Mouse (Mus musculus) forebrain, embryonic 10.5 days (tissue): Measurements from ENCODE around the gene Pgp. TPM values are rescaled to one million over a fixed set of nuclear protein-coding genes. Genes with fewer than 3 reads are reported as not detected.

Source experiments
- DNase-seq: peaks from one replicate; pipeline ENCODE4 v3.0.0-alpha.2; 2017; ENCODE audit warnings: low spot score; ENCODE audit errors: extremely low spot score
- H3K27ac ChIP-seq: fragments of 300-500 bp; sonication (generic); 2 replicates; pipeline ENCODE4 v1.5.1; 2016; ENCODE audit warnings: mild to moderate bottlenecking
- H3K27me3 ChIP-seq: fragments of 300-500 bp; sonication (generic); 2 replicates; pipeline ENCODE4 v1.6.1; 2016; ENCODE audit warnings: mild to moderate bottlenecking; ENCODE audit not compliant: poor library complexity, severe bottlenecking
- H3K36me3 ChIP-seq: fragments of 300-500 bp; sonication (generic); replicated peaks from 2 replicates; pipeline ENCODE4 v1.6.1; 2016; ENCODE audit warnings: mild to moderate bottlenecking, moderate library complexity
- H3K4me1 ChIP-seq: fragments of 300-500 bp; sonication (generic); 2 replicates; pipeline ENCODE4 v1.6.1; 2016
- H3K4me3 ChIP-seq: fragments of 300-500 bp; sonication (generic); 2 replicates; pipeline ENCODE4 v1.5.1; 2016; ENCODE audit warnings: mild to moderate bottlenecking, moderate library complexity
- H3K9me3 ChIP-seq: fragments of 300-500 bp; sonication (generic); 2 replicates; pipeline ENCODE4 v1.6.1; 2016; ENCODE audit warnings: mild to moderate bottlenecking, moderate library complexity
- WGBS: fragments of 180-500 bp; shearing (Covaris S2); methylation state at CpG from one replicate; pipeline ENCODE4 v1.1.7; 2016; 5-methylcytosine and 5-hydroxymethylcytosine counted together
- polyA plus RNA-seq: library from polyadenylated mRNA; unstranded; fragments of >200 nt; fragmentation: Nextera tagmentation; extraction: Ambion mirVana; gene quantifications from 2 replicates; pipeline ENCODE4 v1.2.1, GENCODE M21; 2016

Gene Pgp
- polyA plus RNA-seq, 1 experiment from 2014 or later = 79.7 TPM

DNA sequence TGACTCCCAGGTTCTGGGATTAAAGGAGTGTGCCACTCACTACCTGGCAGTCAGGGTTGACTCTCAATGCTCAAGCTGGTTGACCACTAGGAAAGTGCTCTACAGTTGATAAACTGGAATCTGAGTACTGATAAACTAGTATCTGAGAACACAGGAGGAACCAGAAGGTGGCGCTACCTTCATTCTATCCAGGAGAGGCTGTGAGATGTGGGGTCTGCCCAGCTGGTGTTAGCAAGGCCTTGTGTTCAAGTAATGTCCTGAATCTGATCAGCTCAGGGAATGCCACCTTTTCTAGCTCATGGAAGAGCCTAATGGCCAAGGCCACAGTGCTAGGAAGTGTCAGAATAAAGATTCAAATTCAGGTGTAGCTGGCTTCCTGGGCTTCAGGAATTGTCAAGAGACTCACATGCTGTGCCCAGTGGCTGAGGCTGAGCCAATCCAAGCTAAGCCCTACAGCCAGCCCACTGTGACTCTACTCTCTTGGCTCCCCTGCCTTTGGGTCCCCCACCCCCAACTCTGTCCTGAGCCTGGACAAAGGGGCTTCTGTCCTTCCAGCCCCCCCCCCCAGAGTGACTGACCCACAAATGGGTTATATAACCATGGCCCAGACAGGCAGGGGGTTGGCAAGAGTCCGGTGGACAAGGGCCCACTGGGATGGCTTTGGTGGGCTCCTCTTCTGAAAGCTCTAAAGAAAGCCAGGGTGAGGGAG is 24.6 kb downstream of the Pgp start:
- H3K36me3 ChIP-seq = peaks cover 40% of the 10 kb centered on the region
- 43% methylated on average over 2 of the region's 2 CpGs for WGBS

GRCm38 (mm10) chr17:24495443-24495842 is 25.3 kb downstream of the Pgp start:
- H3K27me3 ChIP-seq = peaks cover 6% of the 10 kb centered on the region
- H3K36me3 ChIP-seq = peaks cover 42% of the 10 kb centered on the region
- H3K4me3 ChIP-seq = no peak overlapping the region
- no peak for DNase-seq
- H3K4me1 ChIP-seq = peaks cover 14% of the 10 kb centered on the region
- H3K9me3 ChIP-seq = no peaks in the 10 kb centered on the region
- 85% methylated on average over 3 of the region's 3 CpGs for WGBS
- H3K27ac ChIP-seq = no peak overlapping the region

More for the DNA sequence above, 24.6 kb downstream of the Pgp start:
- Histone ChIP-seq H3K9me3 (no peaks in the 10 kb centered on the region), H3K4me3 (no peak overlapping the region), H3K27ac (0 out of 2 replicates have a peak overlapping the region, but pooled peaks have one; percentile 13), H3K27me3 (peaks cover 12% of the 10 kb centered on the region), H3K4me1 (peaks cover 21% of the 10 kb centered on the region)
- DNase-seq = peak; percentile 51

GRCm38 (mm10) chr17:24496026-24496425 is 25.8 kb downstream of the Pgp start:
- H3K27ac ChIP-seq = no peak overlapping the region
- no peak overlapping the region for H3K4me3 ChIP-seq
- 89% methylated on average over 1 of the region's 1 CpGs for WGBS
- H3K9me3 ChIP-seq = no peaks in the 10 kb centered on the region
- no peaks in the 10 kb centered on the region for H3K27me3 ChIP-seq
- peaks cover 11% of the 10 kb centered on the region for H3K4me1 ChIP-seq
- peaks cover 48% of the 10 kb centered on the region for H3K36me3 ChIP-seq
- no peak for DNase-seq

DNA sequence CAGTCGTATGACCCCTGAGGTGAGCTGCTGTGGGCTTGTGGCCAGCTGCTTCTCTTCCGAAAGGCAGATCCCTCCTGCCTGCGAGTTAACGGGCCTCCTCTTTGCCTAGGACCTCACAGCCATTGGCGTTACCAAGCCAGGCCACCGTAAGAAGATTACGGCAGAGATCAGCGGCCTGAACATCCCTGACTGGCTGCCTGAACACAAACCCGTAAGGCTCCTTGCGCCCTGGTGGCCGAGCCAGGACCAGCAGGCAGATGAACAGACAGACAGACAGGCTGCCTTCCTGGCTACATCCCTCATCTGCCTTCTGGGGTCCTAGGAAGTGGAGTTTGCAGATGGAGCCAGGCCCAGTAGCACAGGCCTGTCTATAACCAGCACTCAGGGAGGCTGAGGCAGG is 32.0 kb downstream of the Pgp start:
- Histone ChIP-seq H3K9me3 (no peaks in the 10 kb centered on the region), H3K4me3 (no peak overlapping the region), H3K36me3 (peaks cover 88% of the 10 kb centered on the region), H3K27ac (0 out of 2 replicates have a peak overlapping the region, but pooled peaks have one; percentile 16), H3K27me3 (peaks cover 17% of the 10 kb centered on the region), H3K4me1 (peaks cover 15% of the 10 kb centered on the region)
- WGBS = 34% methylated on average over 11 of the region's 11 CpGs
- no peak for DNase-seq

DNA sequence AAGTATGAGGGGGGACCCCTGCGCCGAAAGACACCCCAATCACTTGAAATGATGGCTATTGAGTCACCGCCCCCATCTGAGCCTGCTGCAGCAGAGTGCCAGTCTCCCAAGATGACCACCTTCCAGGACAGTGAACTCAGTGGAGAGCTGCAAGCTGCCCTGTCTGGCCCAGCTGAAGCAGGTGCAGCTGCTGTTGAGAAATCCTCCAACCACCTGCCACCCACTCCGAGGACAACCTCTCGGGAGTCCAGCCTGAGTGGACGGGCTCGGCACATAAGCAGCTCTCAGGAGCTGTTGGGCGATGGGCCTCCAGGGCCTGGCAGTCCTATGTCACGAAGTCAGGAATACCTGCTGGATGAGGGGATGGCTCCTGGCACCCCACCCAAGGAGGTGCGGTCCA is 33.9 kb downstream of the Pgp start:
- H3K9me3 ChIP-seq = no peaks in the 10 kb centered on the region
- no peak overlapping the region for H3K4me3 ChIP-seq
- WGBS = 96% methylated on average over 10 of the region's 10 CpGs
- DNase-seq = no peak
- peaks cover 88% of the 10 kb centered on the region for H3K36me3 ChIP-seq
- H3K4me1 ChIP-seq = peaks cover 16% of the 10 kb centered on the region
- no peak overlapping the region for H3K27ac ChIP-seq
- H3K27me3 ChIP-seq = peaks cover 20% of the 10 kb centered on the region

- H3K9me3 ChIP-seq = no peaks in the 10 kb centered on the region
- DNase-seq = no peak
- H3K36me3 ChIP-seq = peaks cover 93% of the 10 kb centered on the region
- WGBS = 93% methylated on average over 30 of the region's 30 CpGs
- H3K27me3 ChIP-seq = peaks cover 20% of the 10 kb centered on the region
- 0 out of 2 replicates have a peak overlapping the region, but pooled peaks have one; percentile 2 for H3K4me3 ChIP-seq
- no peak overlapping the region for H3K27ac ChIP-seq
- peaks cover 16% of the 10 kb centered on the region for H3K4me1 ChIP-seq
Measured at GRCm38 (mm10) chr17:24505286-24505955, 35.2 kb downstream of the Pgp start.

- DNase-seq = no peak
- Histone ChIP-seq H3K9me3 (no peaks in the 10 kb centered on the region), H3K4me1 (peaks cover 16% of the 10 kb centered on the region), H3K27ac (no peak overlapping the region), H3K36me3 (peaks cover 93% of the 10 kb centered on the region), H3K27me3 (peaks cover 20% of the 10 kb centered on the region), H3K4me3 (0 out of 2 replicates have a peak overlapping the region, but pooled peaks have one; percentile 11)
- 34% methylated on average over 36 of the region's 36 CpGs for WGBS
Measured at GRCm38 (mm10) chr17:24506332-24507070, 36.3 kb downstream of the Pgp start.

- peaks cover 93% of the 10 kb centered on the region for H3K36me3 ChIP-seq
- no peaks in the 10 kb centered on the region for H3K9me3 ChIP-seq
- H3K27me3 ChIP-seq = peaks cover 20% of the 10 kb centered on the region
- no peak overlapping the region for H3K4me3 ChIP-seq
- H3K27ac ChIP-seq = no peak overlapping the region
- 45% methylated on average over 19 of the region's 19 CpGs for WGBS
- DNase-seq = no peak
- H3K4me1 ChIP-seq = peaks cover 16% of the 10 kb centered on the region
Measured at GRCm38 (mm10) chr17:24507129-24507664, 37.0 kb downstream of the Pgp start.

DNA sequence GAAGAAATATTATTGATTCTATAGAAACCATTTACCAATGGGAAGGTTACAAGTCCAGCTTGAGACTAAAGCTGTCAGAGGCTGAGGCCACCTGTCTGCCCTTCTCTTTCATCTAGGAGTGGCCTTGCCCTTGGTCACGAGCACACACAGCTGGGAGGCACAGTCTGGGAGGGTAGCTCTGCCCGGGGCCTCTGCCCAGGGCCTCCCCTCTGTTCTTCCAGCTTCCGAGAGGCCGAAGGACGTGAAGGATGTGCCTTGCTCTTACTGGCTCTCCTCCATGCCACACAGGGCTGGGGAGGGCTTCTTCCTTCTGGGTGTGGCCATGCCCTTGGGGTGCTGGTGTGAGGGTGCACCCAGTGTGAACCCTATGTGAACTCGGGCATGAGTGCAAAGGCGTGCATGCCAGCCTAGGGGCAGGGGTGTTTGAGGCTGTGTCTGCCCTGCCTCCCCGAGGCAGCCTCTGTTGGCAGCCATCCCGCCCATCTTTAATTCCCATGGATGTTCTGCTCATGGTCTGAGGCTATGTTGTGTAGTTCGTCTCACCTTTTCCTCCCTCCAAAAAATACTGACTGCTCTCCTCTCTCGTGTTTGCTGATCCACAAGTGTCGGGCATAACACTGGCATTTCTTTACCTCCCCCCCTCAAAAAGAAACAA is 37.7 kb downstream of the Pgp start:
- H3K27me3 ChIP-seq = peaks cover 20% of the 10 kb centered on the region
- H3K4me1 ChIP-seq = peaks cover 16% of the 10 kb centered on the region
- H3K36me3 ChIP-seq = peaks cover 93% of the 10 kb centered on the region
- no peaks in the 10 kb centered on the region for H3K9me3 ChIP-seq
- H3K4me3 ChIP-seq = no peak overlapping the region
- DNase-seq = no peak
- WGBS = 89% methylated on average over 12 of the region's 12 CpGs
- H3K27ac ChIP-seq = no peak overlapping the region

DNA sequence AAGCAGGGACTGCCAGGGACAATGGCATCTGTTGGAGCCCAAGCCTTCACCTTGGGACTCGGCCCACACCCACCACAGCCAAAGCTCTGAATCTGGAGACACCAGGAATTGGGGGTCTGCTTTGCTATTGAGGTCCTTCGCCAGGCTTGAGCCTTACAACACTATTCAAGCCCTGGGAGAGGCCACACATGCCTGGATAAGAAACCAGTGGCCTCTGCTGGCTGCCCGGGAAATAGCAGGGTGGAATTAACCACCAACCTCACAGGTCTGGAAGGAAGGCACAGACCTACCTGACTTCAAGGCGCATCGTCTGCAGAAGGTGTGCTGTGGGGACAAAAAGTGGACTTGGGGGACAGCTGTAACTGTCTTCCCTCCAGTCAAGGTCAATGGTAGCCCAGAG is 43.4 kb downstream of the Pgp start:
- no peak for DNase-seq
- Histone ChIP-seq H3K9me3 (no peaks in the 10 kb centered on the region), H3K4me1 (no peaks in the 10 kb centered on the region), H3K4me3 (no peak overlapping the region), H3K27me3 (no peaks in the 10 kb centered on the region), H3K36me3 (peaks cover 100% of the 10 kb centered on the region), H3K27ac (no peak overlapping the region)
- WGBS = 72% methylated on average over 5 of the region's 5 CpGs

- Histone ChIP-seq H3K4me1 (no peaks in the 10 kb centered on the region), H3K27ac (0 out of 2 replicates have a peak overlapping the region, but pooled peaks have one; percentile 51), H3K4me3 (no peak overlapping the region), H3K9me3 (no peaks in the 10 kb centered on the region), H3K36me3 (peaks cover 99% of the 10 kb centered on the region), H3K27me3 (no peaks in the 10 kb centered on the region)
- 91% methylated on average over 24 of the region's 24 CpGs for WGBS
- no peak for DNase-seq
Measured at GRCm38 (mm10) chr17:24514270-24515257, 44.4 kb downstream of the Pgp start.
